Mouse (Mus musculus) lung, adult 2 months (tissue): ENCODE results near the gene Tenm4.

Experiments
- CTCF ChIP-seq: fragments of 200-500 bp; IDR thresholded peaks from 2 replicates; pipeline ENCODE4 v1.5.1; 2011; ENCODE audit warnings: mild to moderate bottlenecking, low read length, control low read depth; ENCODE audit not compliant: insufficient read depth
- POLR2A ChIP-seq: fragments of 200-500 bp; IDR thresholded peaks from 2 replicates; pipeline ENCODE4 v1.6.1; 2011; ENCODE audit warnings: low read depth, mild to moderate bottlenecking, control low read depth, low read length, borderline replicate concordance; ENCODE audit errors: extremely low read depth

DNA sequence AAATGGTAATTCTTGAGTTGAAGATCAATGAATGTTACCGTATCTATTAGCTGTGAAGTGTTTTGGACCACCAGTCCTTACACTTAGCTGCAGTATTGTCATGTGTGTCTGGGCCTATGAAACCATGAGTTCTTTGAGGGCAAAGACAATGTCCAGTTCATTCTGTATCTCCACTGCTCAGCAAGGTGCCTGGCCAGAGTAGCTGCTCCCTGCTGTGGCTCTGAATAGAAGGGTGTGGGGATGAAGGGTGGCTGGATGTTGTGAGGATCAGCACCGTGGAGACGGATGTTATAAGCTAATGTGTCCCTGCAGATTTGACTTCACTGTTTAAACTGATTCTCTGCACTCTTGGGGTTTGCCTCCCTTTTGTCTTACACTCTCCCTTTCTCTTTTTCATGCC lies 734.4 kb downstream of the Tenm4 start:
- no peak for TF ChIP-seq POLR2A
- TF ChIP-seq CTCF, result no peak
